7 mouse cellular contexts compared by ENCODE assay signal in the genomic region with DNA sequence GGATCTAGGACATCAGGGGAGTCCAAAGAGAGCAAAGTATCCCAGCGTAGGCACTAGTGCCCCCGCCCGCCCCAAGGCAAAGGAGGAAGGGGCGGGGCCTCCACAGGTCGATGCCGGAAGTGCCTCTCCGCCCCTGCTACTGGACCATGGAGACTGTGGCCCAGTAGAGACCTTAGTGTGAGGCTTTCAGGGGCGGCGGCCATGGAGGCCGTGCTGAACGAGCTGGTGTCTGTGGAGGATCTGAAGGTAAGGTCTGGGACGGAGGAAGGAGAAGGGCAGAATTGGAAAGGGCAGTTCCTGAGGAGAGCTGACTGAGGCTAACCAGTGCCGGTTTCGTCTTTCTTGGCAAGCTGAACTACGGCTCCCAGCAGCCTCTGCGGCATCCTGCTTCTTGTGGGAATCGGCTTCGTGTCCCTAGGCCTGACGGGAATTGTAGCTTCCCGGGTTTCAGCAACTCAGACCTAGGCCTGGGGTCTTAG. TPM values are rescaled to one million over a fixed set of nuclear protein-coding genes. Genes with fewer than 3 reads are reported as not detected.
DNase-seq lines count a peak whose midpoint lies in the region; ATAC-seq lines count a peak whose summit lies in the region.

No protein-coding gene starts in this region.

- intact Hi-C loops in gastrocnemius, postnatal 36 days (cut with DNase I) = no loop called here
- intact Hi-C loops in left cerebral cortex, postnatal 25 days (cut with DNase I) = loop anchor here (1.0 to 2.0 kb wide), 2 partner anchors 9 to 43 kb away; a partner anchor contains a TSS

- peak overlapping the region; percentile 78 for H3K4me2 ChIP-seq in intestine, embryonic 15.5 days (replicated peaks)

- H3K9ac ChIP-seq in intestine, embryonic 15.5 days = peak overlapping the region; percentile 75

- H3K27ac ChIP-seq in intestine, embryonic 15.5 days = peak overlapping the region; percentile 87
- H3K27ac ChIP-seq in midbrain, embryonic 10.5 days (replicated peaks) = peak overlapping the region; percentile 92

- peaks cover 15% of the 10 kb centered on the region for H3K36me3 ChIP-seq in intestine, embryonic 15.5 days
- H3K36me3 ChIP-seq in midbrain, embryonic 10.5 days = peaks cover 68% of the 10 kb centered on the region

- under 1% methylated on average over 20 of the region's 20 CpGs for WGBS in intestine, embryonic 15.5 days
- under 1% methylated on average over 20 of the region's 20 CpGs for WGBS in midbrain, embryonic 10.5 days

- no peaks in the 10 kb centered on the region for H3K9me3 ChIP-seq in intestine, embryonic 15.5 days
- H3K9me3 ChIP-seq in midbrain, embryonic 10.5 days (replicated peaks) = no peaks in the 10 kb centered on the region

- peak; percentile 81 to 82 for DNase-seq in adrenal gland, adult 18-20 months (ENCODE audit: low spot score in 2 of 2)
- peak; percentile 94 for DNase-seq in embryo, embryonic 11 days
- DNase-seq in gastrocnemius, postnatal 36 days = peak; percentile 83 to 92
- DNase-seq in left cerebral cortex, postnatal 25 days (ENCODE audit: low spot score in 2 of 2) = peak; percentile 93 to 96
- DNase-seq in midbrain, embryonic 10.5 days (ENCODE audit: low spot score) = peak; percentile 92
- DNase-seq in right cerebral cortex, postnatal 4 days = peak; percentile 81

- peaks cover 40% of the 10 kb centered on the region for H3K4me1 ChIP-seq in intestine, embryonic 15.5 days (replicated peaks)
- peaks cover 25% of the 10 kb centered on the region for H3K4me1 ChIP-seq in midbrain, embryonic 10.5 days

- H3K4me3 ChIP-seq in intestine, embryonic 15.5 days (replicated peaks) = peak overlapping the region; percentile 78
- peak overlapping the region; percentile 68 for H3K4me3 ChIP-seq in midbrain, embryonic 10.5 days

- no peaks in the 10 kb centered on the region for H3K27me3 ChIP-seq in intestine, embryonic 15.5 days (replicated peaks)
- H3K27me3 ChIP-seq in midbrain, embryonic 10.5 days (ENCODE audit: low read depth, poor library complexity, severe bottlenecking) = no peaks in the 10 kb centered on the region

- ATAC-seq in intestine, embryonic 15.5 days = peak; percentile 83

RNA-seq across cellular contexts. Expression of a gene that starts 4.4 kb away (rescaled TPM):
- 10 to 100 TPM; 12.7 TPM for total RNA-seq in adrenal gland, adult 18-20 months (2021)
- 1 to 10 TPM; 1.7 to 1.8 TPM for total RNA-seq in gastrocnemius, postnatal 36 days (2021)
- 18.4 and 24.9 TPM in 2 replicates for polyA plus RNA-seq in intestine, embryonic 15.5 days (2015; fragmentation: Nextera tagmentation; extraction: Ambion mirVana)
- total RNA-seq in left cerebral cortex, postnatal 25 days (2021) = not detected
- polyA plus RNA-seq in midbrain, embryonic 10.5 days (2016; fragmentation: Nextera tagmentation; extraction: Ambion mirVana) = 0.15 and 0.55 TPM in 2 replicates

RNA-seq across cellular contexts. Expression of a gene that starts 8.9 kb away (rescaled TPM):
- 100 to 1,000 TPM; 184 to 185 TPM for total RNA-seq in adrenal gland, adult 18-20 months (2021)
- 100 to 1,000 TPM; 149 to 165 TPM for total RNA-seq in gastrocnemius, postnatal 36 days (2021)
- 258 and 259 TPM in 2 replicates for polyA plus RNA-seq in intestine, embryonic 15.5 days (2015; fragmentation: Nextera tagmentation; extraction: Ambion mirVana)
- total RNA-seq in left cerebral cortex, postnatal 25 days (2021) = 100 to 1,000 TPM; 263 to 271 TPM
- polyA plus RNA-seq in midbrain, embryonic 10.5 days (2016; fragmentation: Nextera tagmentation; extraction: Ambion mirVana) = 271 and 306 TPM in 2 replicates

RNA-seq across cellular contexts. Expression of a gene that starts 24.8 kb away (rescaled TPM):
- 10 to 100 TPM; 68.7 to 72.3 TPM for total RNA-seq in adrenal gland, adult 18-20 months (2021)
- total RNA-seq in gastrocnemius, postnatal 36 days (2021) = 10 to 100 TPM; 19.5 to 22.2 TPM
- polyA plus RNA-seq in intestine, embryonic 15.5 days (2015; fragmentation: Nextera tagmentation; extraction: Ambion mirVana) = 41.1 and 42.8 TPM in 2 replicates
- 10 to 100 TPM; 33.7 to 38.5 TPM for total RNA-seq in left cerebral cortex, postnatal 25 days (2021)
- polyA plus RNA-seq in midbrain, embryonic 10.5 days (2016; fragmentation: Nextera tagmentation; extraction: Ambion mirVana) = 40.8 and 43.2 TPM in 2 replicates

RNA-seq across cellular contexts. Expression of a gene that starts 25.8 kb away (rescaled TPM):
- total RNA-seq in adrenal gland, adult 18-20 months (2021) = 10 to 100 TPM; 87.2 to 93.5 TPM
- 10 to 100 TPM; 58.3 to 63.2 TPM for total RNA-seq in gastrocnemius, postnatal 36 days (2021)
- 99.9 and 111 TPM in 2 replicates for polyA plus RNA-seq in intestine, embryonic 15.5 days (2015; fragmentation: Nextera tagmentation; extraction: Ambion mirVana)
- 10 to 100 TPM; 86.2 to 88.5 TPM for total RNA-seq in left cerebral cortex, postnatal 25 days (2021)
- polyA plus RNA-seq in midbrain, embryonic 10.5 days (2016; fragmentation: Nextera tagmentation; extraction: Ambion mirVana) = 102 and 105 TPM in 2 replicates

RNA-seq across cellular contexts. Expression of a gene that starts 54.1 kb away (rescaled TPM):
- total RNA-seq in adrenal gland, adult 18-20 months (2021) = 10 to 100 TPM; 26.0 to 34.6 TPM
- 1 to 10 TPM; 4.2 to 5.9 TPM for total RNA-seq in gastrocnemius, postnatal 36 days (2021)
- 54.4 and 55.0 TPM in 2 replicates for polyA plus RNA-seq in intestine, embryonic 15.5 days (2015; fragmentation: Nextera tagmentation; extraction: Ambion mirVana)
- total RNA-seq in left cerebral cortex, postnatal 25 days (2021) = 100 to 1,000 TPM in 1 of 2 experiments, 10 to 100 TPM in 1; 95.3 to 108 TPM
- 104 and 114 TPM in 2 replicates for polyA plus RNA-seq in midbrain, embryonic 10.5 days (2016; fragmentation: Nextera tagmentation; extraction: Ambion mirVana)

Comparison
In these comparisons a context has a peak if more than half of its experiments do, and no peak if none do; other contexts are left out.
1. Peak in every context shown above with its lines: DNase-seq, ATAC-seq, H3K4me3 ChIP-seq and H3K27ac ChIP-seq.
2. RNA of a gene that starts 4.4 kb away (total RNA-seq): 12.7 TPM in adrenal gland, adult 18-20 months; 1.7 to 1.8 TPM in gastrocnemius, postnatal 36 days and not detected in left cerebral cortex, postnatal 25 days; every median in the first group is over 4 times any median in the second.